Mouse (Mus musculus) frontal cortex, adult (tissue): ENCODE measurements at regions not wholly inside any gene's neighbourhood (a gene's known extent, or its start where the extent isn't known, plus 50 kb on each side); places are given as distances from the start of the nearest gene placed in this dataset.

Experiments used
- ATAC-seq: cut with Nextera tagmentation; 2 replicates; pipeline ENCODE4 v1.9.2; 2017; ENCODE audit warnings: mild to moderate bottlenecking, moderate library complexity, mixed read lengths; ENCODE audit not compliant: low TSS enrichment

DNA sequence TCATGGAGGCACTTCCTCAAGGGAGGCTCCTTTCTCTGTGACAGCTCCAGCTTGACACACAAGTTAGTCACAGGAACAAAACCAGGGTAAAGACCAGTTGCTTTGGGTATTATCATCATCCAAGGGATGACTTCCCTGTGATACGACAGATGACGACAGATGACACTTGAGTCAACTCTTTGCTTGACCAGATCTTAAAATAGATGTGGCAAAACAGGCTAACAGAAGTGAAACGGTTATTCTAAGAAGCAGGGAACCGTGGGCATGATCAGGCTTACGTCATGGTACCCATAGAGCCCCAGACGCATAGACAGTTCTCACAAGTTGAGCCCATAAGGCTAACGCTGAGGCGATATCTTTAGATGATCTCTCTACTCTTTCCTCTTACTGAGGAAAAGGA, 160.3 kb downstream of the Dyrk2 start:
- no peak for ATAC-seq

DNA sequence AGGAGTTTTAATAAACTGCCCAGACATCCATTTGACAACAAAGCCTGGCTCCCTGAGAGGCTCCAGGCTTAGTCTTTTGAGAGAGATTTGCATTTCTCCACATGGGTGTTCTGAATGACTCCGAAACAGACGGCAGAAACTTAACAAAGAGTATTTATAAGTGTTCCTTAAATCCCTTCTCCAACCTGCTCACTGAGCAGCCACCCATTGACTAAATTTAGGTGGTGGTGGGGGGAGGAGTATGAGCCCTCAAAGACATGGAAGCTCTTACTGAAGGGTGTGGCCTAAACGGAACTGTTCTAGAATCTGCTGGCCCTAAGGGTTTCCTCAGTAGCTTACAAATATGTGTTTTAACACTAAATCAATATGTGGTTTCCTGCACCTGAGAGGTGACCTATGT, 158.5 kb downstream of the Dyrk2 start:
- peak; percentile 87 for ATAC-seq

DNA sequence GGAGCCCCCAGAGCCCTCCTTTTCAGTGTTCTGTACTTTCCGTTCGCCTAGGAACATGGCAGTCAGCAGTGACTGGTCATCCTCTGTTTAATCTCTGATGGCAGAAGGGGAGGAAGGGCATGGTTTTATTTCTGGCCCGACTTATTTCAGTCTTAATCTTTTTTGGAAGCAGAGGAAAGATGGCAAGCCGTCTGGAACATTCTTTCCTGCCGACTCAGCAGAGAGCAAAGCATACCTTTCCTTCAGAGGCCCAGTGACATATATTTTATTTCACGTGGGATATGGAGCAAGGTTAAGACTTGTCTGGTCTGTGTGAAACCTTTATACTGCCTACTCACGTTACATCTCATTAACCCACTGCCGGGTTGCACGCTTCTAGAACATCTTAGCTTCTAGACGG, 158.1 kb downstream of the Dyrk2 start:
- ATAC-seq = 0 out of 2 replicates have a peak, but pooled peaks have one; percentile 14

DNA sequence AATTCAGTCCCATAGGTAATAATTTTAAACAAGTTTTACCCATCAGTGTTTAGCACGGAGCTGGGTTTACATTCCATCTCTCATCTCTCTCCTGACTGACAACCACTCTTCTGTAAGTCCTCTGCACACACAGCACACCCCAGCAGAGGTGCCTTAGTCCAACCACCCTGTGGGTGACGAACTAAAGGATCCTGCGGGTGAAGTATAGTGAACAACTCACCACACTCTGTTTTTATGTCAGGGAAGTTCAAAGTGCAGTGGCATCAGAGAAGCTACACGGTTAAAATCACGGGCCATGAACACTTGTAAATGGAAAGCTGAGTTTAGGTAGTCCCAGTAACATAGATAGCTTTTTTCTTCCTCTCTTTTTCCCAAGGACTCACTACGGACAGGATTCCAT, 157.1 kb downstream of the Dyrk2 start:
- ATAC-seq = no peak

DNA sequence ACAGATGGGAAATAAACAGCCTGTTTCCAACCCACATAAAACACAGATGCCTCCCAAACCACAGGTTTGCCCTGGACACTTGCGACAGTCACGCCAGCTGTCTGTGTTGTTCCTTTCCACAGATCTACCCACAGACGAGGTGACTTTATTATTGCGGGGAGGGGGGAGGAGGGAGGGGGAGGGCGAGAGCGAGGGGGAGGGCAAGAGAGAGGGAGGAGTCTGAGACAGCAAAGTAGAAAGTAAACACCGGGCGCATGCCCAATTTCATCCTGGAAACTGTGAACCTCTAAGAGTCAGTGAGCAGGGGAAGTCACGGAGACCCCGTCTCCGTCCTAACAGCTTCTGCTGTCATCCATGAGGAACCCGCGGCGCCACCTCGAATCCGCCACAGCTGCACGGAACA, 155.8 kb downstream of the Dyrk2 start:
- ATAC-seq = no peak

DNA sequence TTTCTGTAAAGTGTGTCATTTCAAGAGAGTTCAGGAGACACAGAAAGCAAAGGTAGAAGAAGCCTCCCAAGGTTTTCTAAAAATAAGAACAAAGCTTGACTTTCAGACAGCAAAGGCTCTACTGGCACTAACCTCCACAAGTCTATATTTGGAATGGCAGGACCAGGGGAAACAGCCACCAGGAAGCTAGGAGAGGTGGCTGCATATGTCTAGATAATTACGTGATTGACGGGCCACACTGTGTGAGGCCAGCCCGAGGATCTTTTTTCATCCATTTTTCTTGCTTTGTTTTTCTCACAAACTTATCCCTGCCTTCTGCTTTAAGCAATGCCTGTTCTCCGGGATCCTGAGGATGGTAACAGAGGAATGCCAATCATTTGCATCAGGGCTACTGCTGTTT, 155.4 kb downstream of the Dyrk2 start:
- ATAC-seq = no peak

DNA sequence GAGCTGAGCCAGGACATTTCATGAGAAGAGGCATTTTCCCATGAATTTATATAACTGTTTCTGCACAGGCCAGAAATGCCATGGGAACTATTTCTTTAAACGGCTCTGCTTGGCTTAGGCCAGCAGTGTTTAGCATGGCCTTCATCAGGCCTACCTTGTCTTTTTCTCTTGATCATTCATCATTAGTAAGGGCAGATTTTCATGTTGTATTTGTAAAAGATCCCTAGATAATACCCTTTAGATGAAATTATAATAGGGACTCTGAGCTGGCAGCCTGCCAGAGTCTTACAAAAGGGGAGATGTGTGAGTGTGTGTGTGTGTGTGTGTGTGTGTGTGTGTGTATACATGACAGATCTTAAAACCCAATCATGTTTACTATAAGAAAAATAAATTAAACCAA, 149.4 kb downstream of the Dyrk2 start:
- ATAC-seq = peak; percentile 64; the same call in 1 of the 2 replicates

DNA sequence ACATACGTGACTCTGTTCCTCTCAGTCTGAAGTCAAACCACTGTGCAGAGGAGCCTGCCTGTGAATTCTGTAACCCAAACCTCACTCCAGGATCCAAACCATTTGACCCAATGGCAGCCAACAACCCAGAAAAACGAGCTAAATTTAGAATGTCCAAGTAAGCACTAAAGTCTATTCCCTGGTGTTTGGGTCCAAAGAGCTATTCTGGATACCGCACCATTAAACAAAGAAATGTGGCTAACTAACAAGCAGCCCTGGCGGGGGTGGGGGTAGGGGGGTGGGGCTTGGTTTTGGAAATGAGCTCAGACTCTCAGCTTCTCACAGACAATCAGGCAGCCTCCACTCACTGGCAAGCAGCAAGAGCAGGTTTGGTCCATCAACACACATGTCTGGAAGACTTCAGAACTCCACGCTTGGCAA, 147.9 kb downstream of the Dyrk2 start:
- ATAC-seq = peak; percentile 38

- no peak for ATAC-seq
Observed at GRCm38 (mm10) chr10:118722671-118723070, 147.3 kb downstream of the Dyrk2 start.

GRCm38 (mm10) chr10:118736093-118736492, 133.9 kb downstream of the Dyrk2 start:
- no peak for ATAC-seq

GRCm38 (mm10) chr10:118737064-118737463, 132.9 kb downstream of the Dyrk2 start:
- ATAC-seq = no peak

DNA sequence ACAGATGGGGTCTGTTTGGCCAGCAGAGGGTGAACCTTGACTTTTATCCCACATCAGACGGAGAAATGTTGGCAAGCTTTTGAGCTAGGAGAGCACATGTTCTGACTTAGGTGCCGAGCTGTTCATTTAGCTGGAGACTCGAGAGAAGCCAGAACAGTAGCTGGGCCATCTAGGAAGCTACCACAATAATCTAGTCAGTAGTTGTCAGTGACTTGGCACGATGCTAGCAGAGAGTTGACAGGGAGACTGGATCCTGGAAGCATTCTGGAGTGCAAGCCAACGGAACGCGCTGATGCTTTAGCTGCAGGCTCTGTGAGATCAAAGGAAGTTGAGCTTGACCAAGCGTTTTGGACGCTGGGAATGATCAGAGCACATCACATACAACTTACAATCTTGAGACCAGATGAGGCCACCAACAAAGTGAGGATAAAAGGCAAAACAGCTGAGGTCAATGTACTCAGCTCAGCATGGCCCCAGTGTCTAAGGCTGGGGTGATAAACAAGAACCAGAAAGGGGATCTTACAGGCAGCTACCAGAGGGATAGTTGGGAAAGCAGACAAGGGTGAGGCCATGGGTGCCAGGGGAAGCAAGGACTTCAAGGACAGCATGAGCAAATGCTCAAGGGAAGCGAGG, 130.0 kb downstream of the Dyrk2 start:
- ATAC-seq = no peak

GRCm38 (mm10) chr10:118743831-118744230, 126.2 kb downstream of the Dyrk2 start:
- peak; percentile 81 for ATAC-seq

- ATAC-seq = peak; percentile 91
Observed at GRCm38 (mm10) chr10:118746719-118747395, 123.2 kb downstream of the Dyrk2 start.

DNA sequence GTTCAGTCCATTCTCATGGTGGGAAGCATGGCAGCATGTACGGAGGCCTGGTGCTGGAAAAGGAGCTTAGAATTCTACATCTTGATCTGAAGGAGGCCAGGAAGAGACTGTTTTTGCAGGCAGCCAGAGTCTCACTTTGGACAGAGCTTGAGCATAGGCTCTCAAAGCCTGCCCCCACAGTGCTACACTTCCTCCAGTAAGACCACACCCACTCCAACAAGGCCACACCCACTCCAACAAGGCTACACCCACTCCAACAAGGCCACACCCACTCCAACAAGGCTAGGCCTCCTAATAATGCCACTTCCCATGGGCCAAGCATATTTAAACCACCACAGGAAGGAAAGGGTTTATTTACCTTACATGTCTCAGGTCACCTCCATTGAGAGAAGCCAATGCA, 121.0 kb downstream of the Dyrk2 start:
- no peak for ATAC-seq

DNA sequence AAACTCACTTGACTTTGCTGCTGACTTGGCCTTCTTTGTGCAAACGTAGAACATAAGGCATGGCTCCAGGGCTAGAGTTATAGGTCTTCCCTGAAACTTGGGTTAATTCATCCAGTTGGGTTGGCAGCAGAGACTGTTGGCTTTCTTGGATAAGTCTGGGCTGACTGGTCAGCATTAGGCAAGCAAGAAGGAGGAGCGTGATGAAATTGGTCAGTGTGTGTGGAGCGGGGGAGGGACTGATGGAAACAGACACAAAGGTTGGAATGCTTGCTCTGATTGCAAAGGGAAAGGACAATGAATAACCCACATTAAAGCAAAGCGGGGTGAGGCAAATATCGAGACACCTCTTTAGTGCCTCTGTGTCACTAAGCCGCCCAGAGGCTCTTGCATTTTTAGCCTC, 120.3 kb downstream of the Dyrk2 start:
- no peak for ATAC-seq

DNA sequence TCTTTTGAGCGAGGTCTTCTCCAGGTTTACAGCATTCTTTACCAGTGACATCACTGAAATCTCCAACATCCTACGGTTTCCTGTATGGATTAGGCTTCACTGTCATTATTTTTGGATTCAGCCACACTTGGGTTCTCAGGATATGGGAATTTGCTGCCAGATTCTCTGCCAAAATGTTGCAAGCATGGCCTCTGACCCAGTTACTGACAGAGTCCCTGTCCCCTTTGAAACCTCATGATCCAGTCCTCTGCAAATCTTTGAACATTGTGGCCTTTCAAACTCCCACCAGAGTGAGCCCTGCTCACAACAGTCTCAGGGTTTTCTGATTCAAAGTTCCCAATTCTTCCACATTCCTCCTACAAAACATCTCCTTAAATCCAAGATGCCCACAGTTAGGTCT, 118.9 kb downstream of the Dyrk2 start:
- no peak for ATAC-seq

DNA sequence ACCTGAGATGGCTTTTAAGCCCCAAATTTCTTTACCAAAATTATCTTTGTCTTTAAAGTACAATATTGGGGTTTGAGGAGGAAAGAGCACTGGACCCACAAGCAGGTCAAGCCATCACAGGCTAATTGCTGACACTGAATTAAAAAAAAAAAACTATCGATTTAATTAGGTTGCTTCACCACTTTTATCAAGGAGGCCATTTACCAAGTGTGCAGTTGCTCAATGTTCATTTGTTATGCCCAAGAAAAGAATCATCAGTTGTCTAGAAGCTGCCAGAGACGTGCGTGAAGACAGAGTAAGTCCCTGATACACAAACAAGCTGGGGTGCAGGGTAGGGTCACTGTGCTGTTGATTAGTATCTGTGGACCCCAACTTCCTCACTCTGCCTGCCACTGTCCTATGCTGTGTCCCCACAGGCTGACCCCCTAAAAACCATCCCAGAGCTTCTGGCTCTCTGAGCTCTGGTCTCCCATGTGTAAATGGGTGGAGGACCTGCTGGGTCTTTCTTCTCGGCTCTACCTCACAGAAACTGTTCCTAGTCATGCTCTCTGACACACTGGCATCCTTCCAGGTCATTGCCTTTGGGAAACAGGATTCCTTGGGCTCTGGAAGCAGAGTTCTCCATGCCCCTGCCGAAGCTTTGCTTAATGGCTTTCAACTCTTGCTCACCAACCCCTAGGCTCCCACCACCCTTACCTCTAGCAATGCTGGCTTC, 116.8 kb downstream of the Dyrk2 start:
- ATAC-seq = no peak

GRCm38 (mm10) chr10:118754791-118755190, 115.2 kb downstream of the Dyrk2 start:
- no peak for ATAC-seq

DNA sequence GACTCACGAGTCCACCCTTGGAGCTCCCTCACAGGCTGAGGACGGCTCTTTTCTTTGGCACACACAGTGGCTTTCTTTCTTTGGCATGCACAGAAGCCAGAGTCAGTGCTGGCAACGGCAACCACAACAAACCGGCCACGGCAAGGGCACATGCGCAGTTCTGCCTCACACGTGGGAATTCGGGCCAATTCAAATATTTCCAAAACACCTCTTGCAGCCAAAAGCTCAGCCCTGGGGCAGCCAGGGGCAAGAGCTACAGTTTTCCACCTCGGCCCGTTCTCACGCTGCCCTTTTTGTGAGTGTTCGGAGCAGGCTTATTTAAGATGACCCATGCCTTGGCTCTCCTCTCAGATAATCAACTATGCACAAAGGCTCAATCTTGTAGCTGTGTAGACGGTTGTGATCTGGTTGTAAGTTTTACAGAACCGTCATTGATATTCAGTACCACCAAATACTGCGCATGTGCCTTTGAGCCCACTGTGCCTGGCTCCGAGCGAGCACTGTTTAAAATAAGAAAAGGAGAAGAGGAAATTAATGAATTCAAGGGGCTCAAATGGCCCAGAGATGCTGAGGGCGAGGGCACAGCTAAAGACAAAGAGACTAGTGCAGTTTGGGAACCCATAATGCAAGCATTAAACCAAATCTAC, 111.1 kb downstream of the Dyrk2 start:
- 0 out of 2 replicates have a peak, but pooled peaks have one; percentile 64 for ATAC-seq

GRCm38 (mm10) chr10:118760441-118760840, 109.6 kb downstream of the Dyrk2 start:
- ATAC-seq = no peak

DNA sequence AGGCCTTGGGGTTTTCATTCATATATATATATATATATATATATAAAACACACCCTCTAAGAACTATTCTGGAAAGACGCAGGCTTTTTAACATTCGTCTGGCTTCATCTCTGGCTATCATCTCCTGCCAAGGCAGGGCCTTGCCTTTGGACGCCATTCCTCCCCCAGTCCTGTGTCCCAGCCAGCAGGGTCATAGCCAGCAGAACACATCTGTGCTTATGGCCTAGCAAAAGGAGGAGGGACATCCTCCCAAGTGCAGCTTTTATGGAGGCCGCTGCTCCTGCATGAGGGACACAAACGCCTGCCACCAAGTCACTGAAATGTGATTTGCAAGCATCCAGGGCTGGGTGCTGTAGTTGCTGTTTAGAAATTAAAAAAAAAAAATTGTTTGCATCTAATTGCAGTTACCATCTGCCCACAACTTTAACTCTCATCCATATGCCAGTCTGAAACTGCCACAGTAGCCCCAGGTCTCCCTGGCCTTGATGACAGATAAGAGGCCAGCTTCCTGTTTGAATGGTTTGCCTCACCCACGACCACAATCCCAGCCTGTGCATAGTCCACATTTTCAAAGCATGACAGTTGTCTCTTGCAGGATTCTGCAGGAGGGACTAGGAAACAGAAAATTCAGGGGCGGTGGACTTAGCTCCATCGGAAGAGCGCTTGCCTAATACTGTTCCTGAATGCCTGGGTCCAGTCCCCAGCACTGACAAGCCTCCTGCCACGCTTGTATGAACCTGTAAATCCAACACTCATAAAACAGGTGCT, 108.7 kb downstream of the Dyrk2 start:
- ATAC-seq = no peak
